Comparison of ENCODE assay signal across 11 mouse cellular contexts in the genomic region with DNA sequence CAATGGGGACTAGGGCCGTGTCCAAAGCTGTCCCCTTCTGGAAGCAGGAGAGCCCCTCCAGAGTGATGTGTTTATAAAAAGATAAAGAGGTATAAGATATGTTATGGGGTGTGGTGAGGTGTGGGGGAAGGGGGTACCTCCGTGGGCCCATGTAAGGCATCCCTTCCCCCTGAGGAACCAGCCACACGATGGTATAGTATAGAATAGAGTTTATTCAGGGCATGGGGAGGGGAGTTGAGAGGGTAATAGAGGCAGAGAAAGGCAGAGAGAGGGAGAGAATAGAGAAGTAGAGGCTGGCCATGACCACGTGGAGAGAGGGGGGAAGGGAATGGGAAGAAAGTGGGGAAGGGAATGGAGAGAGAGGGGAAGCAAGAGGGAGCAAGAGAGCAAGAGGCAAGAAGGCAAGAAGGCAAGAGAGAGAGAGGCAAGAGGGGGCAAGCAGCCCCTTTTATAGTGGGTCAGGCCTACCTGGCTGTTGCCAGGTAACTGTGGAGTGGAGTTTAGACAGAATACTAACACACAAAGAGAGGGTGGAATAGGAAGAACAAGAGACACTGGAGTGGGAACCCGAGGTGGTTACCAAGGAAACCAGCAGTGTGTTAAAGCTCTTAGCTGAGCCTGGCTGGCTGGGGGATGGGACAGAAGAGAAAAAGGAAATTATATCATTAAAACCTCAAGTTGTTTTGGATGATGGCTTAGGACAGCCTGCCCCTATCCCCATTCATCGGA. TPM values are rescaled to one million over a fixed set of nuclear protein-coding genes. Genes with fewer than 3 reads are reported as not detected.
DNase-seq lines count a peak whose midpoint lies in the region; ATAC-seq and TF ChIP-seq lines count a peak whose summit lies in the region.
"Had no signal": no experiment of that assay in that cellular context is flagged by ENCODE, and none has a peak within 500 bp of the region (broad histone marks: within the 10 kb centered on the region; RNA-seq: fewer than 3 reads in every experiment).

No protein-coding gene starts in this region.

- no peaks in the 10 kb centered on the region for H3K27me3 ChIP-seq in forebrain, embryonic 14.5 days (replicated peaks; ENCODE audit: control insufficient read depth, insufficient read depth, low read length)
- H3K27me3 ChIP-seq in kidney, adult 2 months (replicated peaks; ENCODE audit: control insufficient read depth, insufficient read depth, low read length) = no peaks in the 10 kb centered on the region

- H3K36me3 ChIP-seq in forebrain, embryonic 14.5 days (ENCODE audit: control insufficient read depth, insufficient read depth, low read length) = no peaks in the 10 kb centered on the region
- H3K36me3 ChIP-seq in kidney, adult 2 months (ENCODE audit: control insufficient read depth, insufficient read depth, low read length) = no peaks in the 10 kb centered on the region
- H3K36me3 ChIP-seq: heart, embryonic 10.5 days had no signal

- TF ChIP-seq CTCF in kidney, adult 2 months (conservative IDR thresholded peaks at IDR 0.05; ENCODE audit: insufficient read depth, insufficient read length, low read depth, low read length) = no peak

- H3K4me1 ChIP-seq in forebrain, embryonic 14.5 days (ENCODE audit: control insufficient read depth, insufficient read depth, low read length) = no peaks in the 10 kb centered on the region
- no peaks in the 10 kb centered on the region for H3K4me1 ChIP-seq in kidney, adult 2 months (ENCODE audit: control insufficient read depth, insufficient read depth, low read length)
- H3K4me1 ChIP-seq: heart, embryonic 10.5 days had no signal

- H3K4me2 ChIP-seq in forebrain, embryonic 14.5 days (ENCODE audit: low read length) = no peak overlapping the region

- peak; percentile 39 for DNase-seq in embryo, embryonic 10.5 days (ENCODE audit: low spot score)
- peak; percentile 76 for DNase-seq in forebrain, embryonic 14.5 days (ENCODE audit: low spot score)
- peak; percentile 8 to 28 for DNase-seq in layer of hippocampus, postnatal 10 days (ENCODE audit: low spot score in 2 of 2)
- peak; percentile 15 for DNase-seq in retina, postnatal 1 day
- no peak for DNase-seq in cerebellum, postnatal 10 days
- DNase-seq in kidney, adult 2 months = no peak
- DNase-seq in spleen, postnatal 14 days (ENCODE audit: low spot score in 2 of 2) = no peak
- DNase-seq: kidney, postnatal 36 days; liver, postnatal 0 days had no signal

- no peak for TF ChIP-seq POLR2A in kidney, adult 2 months (IDR thresholded peaks at IDR 0.05; ENCODE audit: low read depth, low read length)

- no peak overlapping the region for H3K4me3 ChIP-seq in forebrain, embryonic 14.5 days (ENCODE audit: low read depth, low read length)
- H3K4me3 ChIP-seq in kidney, adult 2 months (ENCODE audit: insufficient read depth, low read depth, low read length) = no peak overlapping the region
- H3K4me3 ChIP-seq: heart, embryonic 10.5 days had no signal

- peak overlapping the region; percentile 50 for H3K27ac ChIP-seq in forebrain, embryonic 14.5 days (ENCODE audit: low read depth, low read length)
- H3K27ac ChIP-seq in kidney, adult 2 months (ENCODE audit: insufficient read depth, low read depth, low read length) = no peak overlapping the region
- H3K27ac ChIP-seq: heart, embryonic 10.5 days had no signal

- ATAC-seq in forebrain, embryonic 14.5 days = peak; percentile 90
- ATAC-seq: liver, postnatal 0 days had no signal

- 48% methylated on average over 6 of the region's 6 CpGs for WGBS in forebrain, embryonic 14.5 days
- 62% methylated on average over 6 of the region's 6 CpGs for WGBS in kidney, adult 2 months

- no peaks in the 10 kb centered on the region for H3K9me3 ChIP-seq in forebrain, embryonic 14.5 days (replicated peaks; ENCODE audit: control insufficient read depth, low read length)
- H3K9me3 ChIP-seq: heart, embryonic 10.5 days had no signal

- no peak overlapping the region for H3K9ac ChIP-seq in forebrain, embryonic 14.5 days (ENCODE audit: low read length)
- H3K9ac ChIP-seq: liver, postnatal 0 days had no signal

RNA-seq across cellular contexts. Expression of a gene that starts 6.4 kb away (rescaled TPM):
- 0.17 TPM in 1 of 2 replicates, not detected in the other for polyA plus RNA-seq in forebrain, embryonic 14.5 days (2014; fragmentation: Nextera tagmentation; extraction: Ambion mirVana)
- total RNA-seq in layer of hippocampus, postnatal 10 days (2021) = under 1 TPM in 1 of 2 experiments, not detected in 1; 0.27 TPM
- polyA plus RNA-seq in kidney, adult 2 months (2012; rRNA removed) = 2.3 and 4.3 TPM in 2 replicates
- polyA plus RNA-seq: heart, embryonic 10.5 days had no signal

RNA-seq across cellular contexts. Expression of a gene that starts 53.7 kb away (rescaled TPM):
- not detected in 2 replicates for polyA plus RNA-seq in forebrain, embryonic 14.5 days (2014; fragmentation: Nextera tagmentation; extraction: Ambion mirVana)
- not detected for total RNA-seq in layer of hippocampus, postnatal 10 days (2021)
- 0.13 TPM in 1 of 2 replicates, not detected in the other for polyA plus RNA-seq in kidney, adult 2 months (2012; rRNA removed)

RNA-seq across cellular contexts. Expression of a gene that starts 54.0 kb away (rescaled TPM):
- polyA plus RNA-seq in forebrain, embryonic 14.5 days (2014; fragmentation: Nextera tagmentation; extraction: Ambion mirVana) = not detected in 2 replicates
- total RNA-seq in layer of hippocampus, postnatal 10 days (2021) = not detected
- not detected in 2 replicates for polyA plus RNA-seq in kidney, adult 2 months (2012; rRNA removed)
- total RNA-seq: common myeloid progenitor, adult 5-6 weeks had no signal

Comparison
In these comparisons a context has a peak if more than half of its experiments do, and no peak if none do; other contexts are left out.
1. DNase-seq: peak in embryo, embryonic 10.5 days (single experiment), forebrain, embryonic 14.5 days (single experiment), layer of hippocampus, postnatal 10 days (2 of 2) and retina, postnatal 1 day (single experiment); none in cerebellum, postnatal 10 days (0 of 2), kidney, adult 2 months (single experiment) and spleen, postnatal 14 days (0 of 2).